Mouse (Mus musculus) E14TG2a.4 (cell line): Measurements from ENCODE around the gene Akt1s1.

Experiments used
- CTCF ChIP-seq: conservative IDR thresholded peaks from 2 replicates; pipeline ENCODE4 v1.5.1; 2014; ENCODE audit warnings: low read length
- NANOG ChIP-seq: IDR thresholded peaks from 2 replicates; pipeline ENCODE4 v1.6.1; 2014; ENCODE audit warnings: borderline replicate concordance, low read length, mixed read lengths

GRCm38 (mm10) chr7:44823409-44823808 lies 25.4 kb upstream of the Akt1s1 start:
- TF ChIP-seq CTCF: no peak
- no peak for TF ChIP-seq NANOG
